Mouse (Mus musculus): Measurements from ENCODE around the gene Tomm40l.
A peak's percentile ranks its signal among the peaks of the same experiment; 100 is the strongest.

Gene Tomm40l

GRCm38 (mm10) chr1:171193911-171194830 is 28.1 kb downstream of the Tomm40l start:
- no peak for DNase-seq (ENCODE audit: low read depth in 1 of 2, low spot score in 2 of 2)

GRCm38 (mm10) chr1:171193093-171193840 is 29.0 kb downstream of the Tomm40l start:
- no peak for DNase-seq (ENCODE audit: low read depth in 1 of 2, low spot score in 2 of 2)

GRCm38 (mm10) chr1:171192283-171192682 is 30.0 kb downstream of the Tomm40l start:
- DNase-seq (ENCODE audit: low read depth in 1 of 2, low spot score in 2 of 2) = no peak

GRCm38 (mm10) chr1:171190832-171191231 is 31.5 kb downstream of the Tomm40l start:
- no peak for DNase-seq (ENCODE audit: low read depth in 1 of 2, low spot score in 2 of 2)

- no peak for DNase-seq (ENCODE audit: low read depth in 1 of 2, low spot score in 2 of 2)
Observed at GRCm38 (mm10) chr1:171189476-171190114, 32.7 kb downstream of the Tomm40l start.

GRCm38 (mm10) chr1:171189046-171189445 is 33.3 kb downstream of the Tomm40l start:
- no peak for DNase-seq (ENCODE audit: low read depth in 1 of 2, low spot score in 2 of 2)

GRCm38 (mm10) chr1:171187851-171188700 is 34.2 kb downstream of the Tomm40l start:
- DNase-seq (ENCODE audit: low read depth in 1 of 2, low spot score in 2 of 2) = no peak

- DNase-seq (ENCODE audit: low read depth in 1 of 2, low spot score in 2 of 2) = no peak
Observed at GRCm38 (mm10) chr1:171185655-171186054, 36.7 kb downstream of the Tomm40l start.

GRCm38 (mm10) chr1:171184314-171184713 is 38.0 kb downstream of the Tomm40l start:
- peak; percentile 56 to 58 for DNase-seq (ENCODE audit: low read depth in 1 of 2, low spot score in 2 of 2)

- no peak for DNase-seq (ENCODE audit: low read depth in 1 of 2, low spot score in 2 of 2)
Observed at GRCm38 (mm10) chr1:171183620-171184019, 38.7 kb downstream of the Tomm40l start.

GRCm38 (mm10) chr1:171183025-171183424 is 39.3 kb downstream of the Tomm40l start:
- DNase-seq (ENCODE audit: low read depth in 1 of 2, low spot score in 2 of 2) = no peak

GRCm38 (mm10) chr1:171179487-171180171 is 42.7 kb downstream of the Tomm40l start:
- DNase-seq (ENCODE audit: low read depth in 1 of 2, low spot score in 2 of 2) = no peak

GRCm38 (mm10) chr1:171172779-171173178 is 49.5 kb downstream of the Tomm40l start:
- no peak for DNase-seq (ENCODE audit: low read depth in 1 of 2, low spot score in 2 of 2)

GRCm38 (mm10) chr1:171171138-171171537 is 51.2 kb downstream of the Tomm40l start:
- DNase-seq (ENCODE audit: low read depth in 1 of 2, low spot score in 2 of 2) = no peak

- no peak for DNase-seq (ENCODE audit: low read depth in 1 of 2, low spot score in 2 of 2)
Observed at GRCm38 (mm10) chr1:171169913-171170312, 52.4 kb downstream of the Tomm40l start.

- DNase-seq (ENCODE audit: low read depth in 1 of 2, low spot score in 2 of 2) = no peak
Observed at GRCm38 (mm10) chr1:171168906-171169305, 53.4 kb downstream of the Tomm40l start.

All from monocyte, adult 2 months (primary cell).